Mouse (Mus musculus): ENCODE measurements around the gene Minos1.

Gene Minos1

DNA sequence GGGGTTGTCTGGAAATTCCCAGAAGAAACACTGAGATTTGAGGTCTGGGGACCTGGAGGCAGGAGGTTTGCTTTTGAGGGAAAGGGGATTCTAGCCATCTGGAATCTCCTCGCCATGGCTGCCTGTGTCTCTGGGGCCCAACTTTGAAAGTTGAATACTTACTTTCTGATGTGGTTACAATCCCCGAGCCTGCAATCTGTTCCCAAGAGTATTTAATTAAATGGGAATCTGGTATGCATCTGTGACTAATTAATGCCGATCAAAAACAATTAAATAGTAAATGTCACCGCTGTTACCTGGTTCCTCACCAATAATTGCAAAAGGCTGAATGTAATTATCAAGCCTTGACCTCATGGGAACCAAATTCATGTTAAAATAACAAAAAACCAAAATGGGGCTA is 13.7 kb upstream of the Minos1 start:
- DNase-seq (ENCODE audit: low read depth), result no peak

- no peak for DNase-seq (ENCODE audit: low read depth)
These were observed 12.1 kb upstream of the Minos1 start for GRCm38 (mm10) chr4:139142985-139143384.

GRCm38 (mm10) chr4:139141785-139142184 is 10.9 kb upstream of the Minos1 start:
- DNase-seq (ENCODE audit: low read depth), result no peak

GRCm38 (mm10) chr4:139140267-139140666 is 9.4 kb upstream of the Minos1 start:
- DNase-seq (ENCODE audit: low read depth), result no peak

DNA sequence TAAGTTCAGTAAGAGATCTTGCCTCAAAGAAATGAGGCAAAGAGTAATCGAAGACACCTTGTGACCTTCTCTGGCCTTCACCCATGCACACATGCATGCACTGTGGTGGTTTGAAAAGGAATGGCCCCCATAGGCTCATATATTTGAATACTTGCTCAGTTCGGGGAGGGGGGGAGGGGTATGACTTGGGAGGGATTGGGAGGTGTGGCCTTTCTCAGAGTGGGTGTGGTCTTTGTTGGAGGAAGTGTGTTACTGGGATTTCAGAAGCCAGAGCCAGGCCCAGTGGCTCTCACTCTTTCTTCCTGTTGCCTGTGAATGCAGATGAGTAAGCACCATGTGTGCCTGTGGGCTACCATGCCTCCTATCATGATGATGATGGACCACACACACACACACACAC is 5.1 kb upstream of the Minos1 start:
- DNase-seq (ENCODE audit: low read depth), result peak; percentile 43

- peak; percentile 58 for DNase-seq (ENCODE audit: low read depth)
These were observed 2.2 kb upstream of the Minos1 start for GRCm38 (mm10) chr4:139133109-139133508.

- DNase-seq (ENCODE audit: low read depth), result no peak
These were observed 1.2 kb upstream of the Minos1 start for GRCm38 (mm10) chr4:139131858-139132672.

DNA sequence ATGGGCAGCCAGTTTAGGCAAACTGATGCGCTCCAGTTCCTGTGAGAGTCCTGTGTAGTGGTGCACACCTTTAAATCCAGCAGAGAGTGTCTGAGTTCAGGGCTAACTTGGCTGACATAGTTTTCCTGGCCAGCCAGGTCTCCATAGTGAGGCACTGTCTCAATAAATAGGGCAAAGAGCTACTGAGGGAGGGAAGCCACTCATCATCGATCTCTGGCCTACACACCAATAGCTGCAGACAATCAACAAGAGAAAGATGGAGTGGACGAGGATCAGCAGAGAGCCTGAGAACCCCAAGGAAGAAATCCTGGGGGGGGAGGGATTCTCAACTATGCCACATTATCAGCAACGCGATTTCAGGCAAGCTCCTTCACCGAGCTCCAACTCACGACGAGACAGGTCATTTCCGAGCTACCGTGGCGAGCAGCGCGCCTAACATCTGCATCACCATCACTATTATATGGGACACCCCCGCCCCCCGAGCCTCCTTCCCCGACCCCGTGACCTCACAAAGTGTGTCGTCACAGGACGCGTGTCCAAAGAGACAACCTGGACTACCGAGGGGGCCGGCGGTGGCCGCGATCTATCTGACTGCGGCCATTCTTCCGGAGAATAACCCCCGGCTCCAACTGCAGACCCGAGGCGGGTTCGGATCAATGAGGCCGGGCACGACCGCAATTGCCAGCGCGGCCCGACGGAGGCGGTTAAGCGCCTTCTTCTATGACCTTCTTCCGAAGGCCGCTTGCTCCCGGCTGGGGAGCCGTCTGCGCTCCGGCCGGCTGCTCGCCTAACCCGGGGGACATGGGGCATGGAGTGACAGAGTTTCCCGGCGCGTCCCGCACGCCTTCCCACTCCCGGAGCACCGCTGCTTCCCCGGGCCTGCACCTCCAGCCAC is 860 bp downstream of the Minos1 start:
- DNase-seq (ENCODE audit: low read depth), result peak; percentile 69

GRCm38 (mm10) chr4:139126475-139126874 is 4.4 kb downstream of the Minos1 start:
- DNase-seq (ENCODE audit: low read depth), result no peak

DNA sequence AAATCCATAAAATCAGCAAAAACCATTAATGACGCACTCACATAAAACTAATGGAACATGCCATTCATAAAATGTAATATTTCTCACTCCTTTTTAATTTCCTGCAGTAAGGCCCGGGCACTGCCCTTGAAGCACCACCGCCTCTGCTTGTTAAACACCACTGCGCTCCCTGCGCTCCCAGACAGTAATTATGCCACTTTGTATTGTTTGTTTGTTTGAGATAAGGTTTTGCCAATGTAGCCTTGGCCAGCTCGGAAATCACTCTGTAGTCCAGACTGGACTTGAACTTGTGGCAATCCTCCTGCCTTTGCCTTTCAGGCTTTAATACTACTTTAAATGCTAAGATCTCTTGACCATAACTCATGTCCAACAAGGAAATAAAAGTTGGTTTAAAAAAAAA is 6.0 kb downstream of the Minos1 start:
- DNase-seq (ENCODE audit: low read depth), result no peak

GRCm38 (mm10) chr4:139122557-139122956 is 8.4 kb downstream of the Minos1 start:
- DNase-seq (ENCODE audit: low read depth), result no peak

- DNase-seq (ENCODE audit: low read depth), result peak; percentile 56
These were observed 9.9 kb downstream of the Minos1 start for GRCm38 (mm10) chr4:139120998-139121397.

- DNase-seq (ENCODE audit: low read depth), result no peak
These were observed 10.6 kb downstream of the Minos1 start for GRCm38 (mm10) chr4:139120281-139120814.

DNA sequence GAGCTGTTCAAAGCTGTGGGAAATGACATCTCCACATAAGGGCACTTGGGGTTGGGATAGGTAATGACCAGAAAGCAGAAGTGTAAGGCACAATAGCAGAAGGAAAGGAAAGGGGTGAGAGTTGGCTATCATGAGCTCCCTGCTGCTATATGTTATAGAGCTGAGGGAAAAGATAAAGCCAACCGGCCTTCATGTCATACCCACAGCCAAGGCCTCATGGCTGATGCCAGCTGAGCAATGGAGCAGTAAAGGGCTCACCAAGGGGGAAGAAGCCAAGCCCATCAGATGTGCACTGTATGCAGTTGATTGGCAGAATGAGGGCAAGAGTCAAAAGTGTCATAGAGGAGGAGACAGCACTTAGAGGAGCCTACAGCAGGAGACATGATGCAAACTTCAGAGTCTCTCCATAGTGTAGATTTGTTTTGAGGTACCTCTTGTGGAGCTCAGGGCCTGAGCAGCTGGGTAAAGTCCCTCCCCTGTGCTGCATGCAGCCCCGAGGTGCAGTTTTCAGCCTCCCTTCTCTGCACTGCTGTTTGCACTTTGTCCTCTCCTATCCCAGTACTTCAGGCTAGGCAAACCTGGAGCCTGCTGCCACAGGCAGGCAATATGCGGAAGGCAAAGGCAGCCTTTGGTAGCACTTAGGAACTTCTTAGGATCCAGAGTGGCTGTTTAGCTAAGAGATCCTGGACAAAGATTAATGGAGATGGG is 14.4 kb downstream of the Minos1 start:
- DNase-seq (ENCODE audit: low read depth), result peak; percentile 51

- no peak for DNase-seq (ENCODE audit: low read depth)
These were observed 15.2 kb downstream of the Minos1 start for GRCm38 (mm10) chr4:139115721-139116120.

GRCm38 (mm10) chr4:139112482-139112881 is 18.4 kb downstream of the Minos1 start:
- DNase-seq (ENCODE audit: low read depth), result no peak

- no peak for DNase-seq (ENCODE audit: low read depth)
These were observed 19.5 kb downstream of the Minos1 start for GRCm38 (mm10) chr4:139111421-139111820.

GRCm38 (mm10) chr4:139110858-139111257 is 20.1 kb downstream of the Minos1 start:
- no peak for DNase-seq (ENCODE audit: low read depth)

DNA sequence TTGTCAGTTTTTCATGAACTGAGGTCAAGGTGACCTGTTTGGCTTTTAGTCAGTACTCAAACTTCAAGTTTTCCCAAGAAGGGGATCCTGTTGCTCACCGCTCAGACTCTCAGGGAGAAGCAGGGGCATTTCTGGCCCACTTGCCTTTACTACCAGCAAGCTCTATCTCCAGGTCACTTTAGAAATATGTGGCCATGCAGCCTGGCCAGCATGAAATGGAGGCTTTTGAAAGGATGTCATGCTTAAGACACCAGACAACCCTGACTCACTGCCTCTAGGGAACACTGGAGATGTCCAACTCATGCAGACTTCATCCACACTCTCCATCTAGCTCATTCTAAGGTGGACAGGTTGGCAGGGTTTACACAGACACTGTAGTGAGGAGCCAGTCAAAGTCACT is 25.5 kb downstream of the Minos1 start:
- no peak for DNase-seq (ENCODE audit: low read depth)

- DNase-seq (ENCODE audit: low read depth), result no peak
These were observed 29.4 kb downstream of the Minos1 start for GRCm38 (mm10) chr4:139101546-139101945.

DNA sequence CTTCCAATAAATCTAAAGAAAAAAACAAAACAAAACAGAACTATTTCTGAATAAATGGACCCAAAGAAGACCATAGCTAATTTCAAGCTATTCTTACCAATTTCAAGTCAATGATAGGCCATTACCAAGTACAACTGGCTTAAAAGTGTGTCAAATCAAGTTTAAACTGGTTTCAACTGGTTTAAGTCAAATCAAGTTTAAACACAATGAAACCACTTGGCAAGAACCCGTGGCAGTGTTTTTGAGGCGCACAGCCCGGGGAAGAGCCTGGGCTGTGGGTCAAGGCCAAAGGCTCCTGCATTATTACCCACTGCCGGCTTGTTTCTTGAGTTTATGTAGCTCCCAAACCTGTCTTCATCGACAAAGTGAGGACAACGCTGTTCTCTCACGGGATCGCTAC is 30.6 kb downstream of the Minos1 start:
- no peak for DNase-seq (ENCODE audit: low read depth)

- no peak for DNase-seq (ENCODE audit: low read depth)
These were observed 34.7 kb downstream of the Minos1 start for GRCm38 (mm10) chr4:139096201-139096600.

All from 416B (cell line).